Mouse (Mus musculus): ENCODE measurements around the gene Naga. TPM values are rescaled to one million over a fixed set of nuclear protein-coding genes. Genes with fewer than 3 reads are reported as not detected.

The Naga gene
- polyA plus RNA-seq, 1 experiment from 2014 or later, result 296 TPM

DNA sequence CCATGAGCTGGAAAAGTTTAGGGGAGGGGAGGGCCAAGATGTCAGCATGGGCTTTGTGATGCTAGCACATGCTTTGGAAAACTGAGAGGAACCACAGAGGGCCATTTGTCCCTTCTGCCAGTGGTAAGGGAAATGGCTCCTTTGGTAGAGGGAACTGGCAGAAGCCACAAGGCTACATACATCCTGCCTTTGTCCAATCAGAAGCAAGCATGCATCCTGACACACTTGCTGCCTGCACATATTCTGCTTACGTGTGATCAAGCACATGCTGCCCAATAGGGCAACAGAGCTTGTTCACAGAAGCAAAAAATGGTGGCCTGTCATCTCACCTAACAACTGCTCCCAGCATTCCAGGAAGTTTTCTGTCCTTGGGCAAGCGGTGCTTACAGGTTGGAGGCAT is 13.3 kb downstream of the Naga start:
- no peak overlapping the region for H3K4me2 ChIP-seq (ENCODE audit: low read depth, low read length)
- H3K4me3 ChIP-seq (ENCODE audit: low read length), result no peak overlapping the region
- H3K27ac ChIP-seq (ENCODE audit: low read length), result no peak overlapping the region
- H3K4me1 ChIP-seq (ENCODE audit: control insufficient read depth, insufficient read depth, low read length), result 0 out of 2 replicates have a peak, but pooled peaks cover 5% of the 10 kb centered on the region
- no peaks in the 10 kb centered on the region for H3K9me3 ChIP-seq (ENCODE audit: control insufficient read depth, low read length)
- 82% methylated on average over 2 of the region's 2 CpGs for WGBS
- H3K9ac ChIP-seq (ENCODE audit: low read depth, low read length), result no peak overlapping the region
- 0 out of 2 replicates have a peak, but pooled peaks cover 8% of the 10 kb centered on the region for H3K36me3 ChIP-seq (ENCODE audit: control insufficient read depth, insufficient read depth, low read length)
- no peak for ATAC-seq
- no peaks in the 10 kb centered on the region for H3K27me3 ChIP-seq (replicated peaks; ENCODE audit: control insufficient read depth, insufficient read depth, low read length)

DNA sequence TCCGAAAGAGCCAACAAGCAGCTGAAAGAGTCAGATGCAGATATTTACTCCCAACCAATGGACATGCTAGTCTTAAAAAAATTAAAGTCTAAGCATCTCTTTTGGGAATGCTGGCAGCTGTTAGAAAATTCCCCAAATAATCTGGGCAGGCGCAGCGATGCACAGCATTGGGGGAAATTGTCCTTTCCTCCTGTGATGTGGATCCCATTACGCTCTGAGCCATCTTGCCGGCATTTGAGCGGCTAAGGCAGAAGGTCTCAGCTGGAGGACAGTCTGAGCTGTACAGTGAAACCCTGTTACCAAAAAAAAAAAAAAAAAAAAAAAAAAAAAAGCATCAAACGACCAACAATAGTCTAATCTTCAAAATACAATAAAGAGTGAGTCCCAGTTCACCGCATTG is 16.5 kb downstream of the Naga start:
- no peak for ATAC-seq
- no peaks in the 10 kb centered on the region for H3K9me3 ChIP-seq (ENCODE audit: control insufficient read depth, low read length)
- H3K9ac ChIP-seq (ENCODE audit: low read depth, low read length), result no peak overlapping the region
- 72% methylated on average over 8 of the region's 8 CpGs for WGBS
- H3K27ac ChIP-seq (ENCODE audit: low read length), result no peak overlapping the region
- H3K4me2 ChIP-seq (ENCODE audit: low read depth, low read length), result no peak overlapping the region
- H3K27me3 ChIP-seq (replicated peaks; ENCODE audit: control insufficient read depth, insufficient read depth, low read length), result no peaks in the 10 kb centered on the region
- H3K4me3 ChIP-seq (ENCODE audit: low read length), result no peak overlapping the region
- no peaks in the 10 kb centered on the region for H3K36me3 ChIP-seq (ENCODE audit: control insufficient read depth, insufficient read depth, low read length)
- H3K4me1 ChIP-seq (ENCODE audit: control insufficient read depth, insufficient read depth, low read length), result 0 out of 2 replicates have a peak, but pooled peaks cover 5% of the 10 kb centered on the region

DNA sequence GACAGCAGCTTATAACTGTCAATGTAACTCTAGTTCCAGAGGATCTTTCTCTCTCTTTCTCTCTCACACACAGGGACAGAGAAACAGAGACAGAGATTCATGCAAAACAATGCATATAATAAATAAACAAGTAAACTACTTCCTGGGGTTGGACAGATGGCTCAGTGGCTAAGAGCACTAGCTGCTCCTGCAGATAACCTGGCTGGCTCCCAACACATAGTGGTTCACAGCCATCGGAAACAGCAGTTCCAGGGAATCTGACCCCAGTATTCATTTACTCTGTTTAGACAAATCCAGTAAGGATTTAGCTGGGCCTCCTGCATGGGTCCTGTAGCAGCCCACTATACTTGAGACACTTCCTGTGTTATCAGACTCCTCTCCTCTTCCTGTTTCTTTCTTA is 19.1 kb downstream of the Naga start:
- Histone ChIP-seq H3K27ac (ENCODE audit: low read length) (no peak overlapping the region), H3K4me1 (ENCODE audit: control insufficient read depth, insufficient read depth, low read length) (0 out of 2 replicates have a peak, but pooled peaks cover 5% of the 10 kb centered on the region), H3K9me3 (ENCODE audit: control insufficient read depth, low read length) (no peaks in the 10 kb centered on the region), H3K36me3 (ENCODE audit: control insufficient read depth, insufficient read depth, low read length) (no peaks in the 10 kb centered on the region), H3K4me3 (ENCODE audit: low read length) (no peak overlapping the region), H3K27me3 (replicated peaks; ENCODE audit: control insufficient read depth, insufficient read depth, low read length) (no peaks in the 10 kb centered on the region), H3K4me2 (ENCODE audit: low read depth, low read length) (no peak overlapping the region), H3K9ac (ENCODE audit: low read depth, low read length) (no peak overlapping the region)
- no peak for ATAC-seq
- WGBS, result 45% methylated on average over 1 of the region's 1 CpGs

DNA sequence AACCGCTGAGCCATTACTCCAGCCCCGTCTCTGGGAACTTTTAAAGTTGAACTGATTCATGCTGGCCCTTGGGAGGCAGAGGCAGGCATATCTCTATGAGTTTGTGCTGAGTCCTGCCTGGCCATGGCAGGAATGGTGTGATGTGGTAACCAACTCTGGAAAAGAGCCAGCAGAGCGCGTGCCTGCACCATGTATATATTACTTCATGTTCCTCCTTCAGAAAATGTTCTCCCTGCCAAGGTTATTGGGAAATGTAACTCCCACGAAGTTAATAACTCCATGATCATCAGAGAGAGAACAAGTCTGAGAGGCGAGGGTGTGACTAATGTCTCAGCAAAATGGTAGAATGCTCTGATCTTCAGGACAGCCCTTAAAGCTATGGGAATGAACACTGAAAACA is 20.9 kb downstream of the Naga start:
- no peaks in the 10 kb centered on the region for H3K36me3 ChIP-seq (ENCODE audit: control insufficient read depth, insufficient read depth, low read length)
- H3K9me3 ChIP-seq (ENCODE audit: control insufficient read depth, low read length), result no peaks in the 10 kb centered on the region
- H3K4me2 ChIP-seq (ENCODE audit: low read depth, low read length), result no peak overlapping the region
- H3K9ac ChIP-seq (ENCODE audit: low read depth, low read length), result no peak overlapping the region
- ATAC-seq, result no peak
- H3K27ac ChIP-seq (ENCODE audit: low read length), result no peak overlapping the region
- H3K4me3 ChIP-seq (ENCODE audit: low read length), result no peak overlapping the region
- 85% methylated on average over 6 of the region's 6 CpGs for WGBS
- H3K4me1 ChIP-seq (ENCODE audit: control insufficient read depth, insufficient read depth, low read length), result no peaks in the 10 kb centered on the region
- H3K27me3 ChIP-seq (replicated peaks; ENCODE audit: control insufficient read depth, insufficient read depth, low read length), result no peaks in the 10 kb centered on the region

DNA sequence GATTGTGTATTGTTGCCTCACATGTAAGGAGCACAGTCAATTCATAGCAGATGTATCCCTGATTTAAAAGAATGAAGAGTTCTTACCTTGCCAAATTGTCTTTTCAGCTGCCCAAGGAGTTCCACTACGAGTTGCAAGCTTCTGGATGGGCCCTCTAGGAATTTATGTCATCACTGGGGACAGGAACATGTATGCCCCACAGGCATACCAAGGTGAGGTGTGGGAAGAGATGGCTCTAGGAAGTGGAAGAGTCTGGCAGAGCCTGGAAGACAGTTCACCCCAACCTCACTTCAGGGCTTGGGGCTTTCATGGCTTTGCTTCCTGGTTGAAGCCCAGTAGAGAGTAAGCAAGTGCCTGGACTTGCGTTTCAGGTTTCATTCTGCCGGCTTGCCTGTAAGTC is 30.3 kb downstream of the Naga start:
- Histone ChIP-seq H3K27me3 (replicated peaks; ENCODE audit: control insufficient read depth, insufficient read depth, low read length) (no peaks in the 10 kb centered on the region), H3K36me3 (ENCODE audit: control insufficient read depth, insufficient read depth, low read length) (no peaks in the 10 kb centered on the region), H3K4me3 (ENCODE audit: low read length) (no peak overlapping the region), H3K4me2 (ENCODE audit: low read depth, low read length) (no peak overlapping the region), H3K9ac (ENCODE audit: low read depth, low read length) (no peak overlapping the region), H3K27ac (ENCODE audit: low read length) (no peak overlapping the region), H3K9me3 (ENCODE audit: control insufficient read depth, low read length) (no peaks in the 10 kb centered on the region), H3K4me1 (ENCODE audit: control insufficient read depth, insufficient read depth, low read length) (no peaks in the 10 kb centered on the region)
- ATAC-seq, result no peak
- WGBS, result 52% methylated on average over 3 of the region's 3 CpGs

DNA sequence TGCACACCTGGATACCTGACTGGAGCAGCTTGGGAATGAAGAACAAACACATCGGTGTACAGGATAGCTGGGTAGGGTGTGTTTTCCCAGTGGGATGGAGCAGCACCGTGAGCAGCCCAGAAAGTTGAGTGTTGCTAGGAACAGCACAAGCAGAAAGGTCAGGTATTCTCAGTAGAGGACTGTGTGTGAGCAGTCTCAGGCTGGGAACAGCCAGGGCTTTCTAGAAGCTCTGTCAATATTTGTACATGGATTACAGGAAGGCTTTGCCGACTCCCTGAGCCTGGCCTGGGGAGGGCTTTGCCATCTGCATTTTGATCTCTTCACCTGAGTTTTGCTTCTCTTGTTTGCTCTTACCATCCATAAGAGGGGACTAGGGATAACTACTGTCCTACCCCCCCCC is 31.6 kb downstream of the Naga start:
- Histone ChIP-seq H3K36me3 (ENCODE audit: control insufficient read depth, insufficient read depth, low read length) (no peaks in the 10 kb centered on the region), H3K27me3 (replicated peaks; ENCODE audit: control insufficient read depth, insufficient read depth, low read length) (no peaks in the 10 kb centered on the region), H3K9ac (ENCODE audit: low read depth, low read length) (no peak overlapping the region), H3K27ac (ENCODE audit: low read length) (no peak overlapping the region), H3K9me3 (ENCODE audit: control insufficient read depth, low read length) (no peaks in the 10 kb centered on the region), H3K4me2 (ENCODE audit: low read depth, low read length) (no peak overlapping the region), H3K4me3 (ENCODE audit: low read length) (no peak overlapping the region), H3K4me1 (ENCODE audit: control insufficient read depth, insufficient read depth, low read length) (no peaks in the 10 kb centered on the region)
- peak; percentile 76 for ATAC-seq
- 55% methylated on average over 3 of the region's 3 CpGs for WGBS

DNA sequence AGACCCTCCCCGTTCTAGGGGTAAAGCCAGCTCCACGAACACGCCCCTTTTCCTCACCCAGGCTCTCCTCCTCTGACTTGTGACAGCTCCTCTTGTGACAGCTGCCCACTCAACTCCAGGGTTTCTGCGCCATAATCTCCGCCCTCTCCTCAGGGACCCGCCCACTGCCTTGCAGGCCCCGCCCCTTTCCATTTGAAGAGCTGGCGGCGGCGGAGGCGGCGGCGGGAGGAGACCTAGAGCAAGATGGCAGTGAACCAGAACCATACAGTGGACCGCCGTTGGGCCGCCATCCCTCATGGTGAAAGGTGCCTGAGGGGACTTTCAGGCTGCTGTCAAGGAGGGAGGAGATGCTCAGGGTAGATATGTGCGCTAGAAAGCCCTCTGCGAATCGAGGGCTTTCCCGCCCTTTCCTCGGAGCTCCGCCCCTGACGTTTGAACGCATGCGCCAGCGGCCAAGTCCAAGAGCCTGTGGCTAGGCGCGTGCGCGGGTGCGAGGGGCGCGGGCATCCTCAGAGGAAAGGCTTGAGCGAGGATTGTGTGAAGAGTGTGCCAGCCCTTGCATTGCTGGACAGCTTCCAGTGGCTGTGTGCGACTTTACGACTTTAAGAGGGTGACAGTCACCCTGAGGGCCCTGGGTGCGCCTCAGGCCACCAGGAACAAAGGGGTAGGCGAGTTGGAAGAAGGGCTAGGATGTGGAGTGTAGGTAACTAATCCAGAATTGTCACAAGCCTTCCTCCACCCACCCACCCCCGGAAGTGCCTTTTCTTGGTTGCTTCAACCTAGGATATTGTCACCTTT is 39.8 kb downstream of the Naga start, which contains the start of gene Wbp2nl:
Gene Wbp2nl, plus strand, starts transcription at position 191 of the 798 bp plus-strand sequence.
- Histone ChIP-seq H3K9me3 (ENCODE audit: control insufficient read depth, low read length) (no peaks in the 10 kb centered on the region), H3K4me1 (ENCODE audit: control insufficient read depth, insufficient read depth, low read length) (no peaks in the 10 kb centered on the region), H3K27ac (ENCODE audit: low read length) (no peak within 1 kb of the TSS), H3K4me2 (ENCODE audit: low read depth, low read length) (no peak within 1 kb of the TSS), H3K9ac (ENCODE audit: low read depth, low read length) (no peak within 1 kb of the TSS), H3K36me3 (ENCODE audit: control insufficient read depth, insufficient read depth, low read length) (no peaks in the 10 kb centered on the region), H3K4me3 (ENCODE audit: low read length) (no peak within 1 kb of the TSS), H3K27me3 (replicated peaks; ENCODE audit: control insufficient read depth, insufficient read depth, low read length) (no peaks in the 10 kb centered on the region)
- no peak for ATAC-seq
- WGBS, result 59% methylated on average over 39 of the region's 39 CpGs

DNA sequence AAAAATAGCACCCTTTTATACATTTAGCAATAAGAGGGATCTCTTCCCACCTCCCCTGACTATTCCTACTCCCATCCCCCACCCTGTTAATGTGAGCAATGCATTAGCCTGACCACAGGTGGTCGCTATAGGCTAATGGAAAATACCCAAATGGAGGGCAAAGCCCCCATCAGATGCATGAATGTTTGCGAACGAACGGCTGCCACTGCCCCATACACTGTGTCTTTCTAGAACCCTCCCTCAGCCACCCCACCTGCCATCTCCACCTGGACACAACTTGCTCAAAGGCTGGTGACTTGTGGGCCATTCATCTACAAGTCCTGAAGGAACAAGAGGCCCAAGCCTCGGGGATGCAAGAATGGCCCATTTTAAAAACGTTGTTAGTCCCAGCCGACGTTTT is 44.7 kb downstream of the Naga start:
- H3K9ac ChIP-seq (ENCODE audit: low read depth, low read length), result no peak overlapping the region
- H3K27ac ChIP-seq (ENCODE audit: low read length), result no peak overlapping the region
- H3K27me3 ChIP-seq (replicated peaks; ENCODE audit: control insufficient read depth, insufficient read depth, low read length), result no peaks in the 10 kb centered on the region
- H3K4me1 ChIP-seq (ENCODE audit: control insufficient read depth, insufficient read depth, low read length), result peaks cover 9% of the 10 kb centered on the region
- ATAC-seq, result no peak
- H3K4me2 ChIP-seq (ENCODE audit: low read depth, low read length), result no peak overlapping the region
- H3K36me3 ChIP-seq (ENCODE audit: control insufficient read depth, insufficient read depth, low read length), result no peaks in the 10 kb centered on the region
- WGBS, result 49% methylated on average over 8 of the region's 8 CpGs
- no peaks in the 10 kb centered on the region for H3K9me3 ChIP-seq (ENCODE audit: control insufficient read depth, low read length)
- no peak overlapping the region for H3K4me3 ChIP-seq (ENCODE audit: low read length)

DNA sequence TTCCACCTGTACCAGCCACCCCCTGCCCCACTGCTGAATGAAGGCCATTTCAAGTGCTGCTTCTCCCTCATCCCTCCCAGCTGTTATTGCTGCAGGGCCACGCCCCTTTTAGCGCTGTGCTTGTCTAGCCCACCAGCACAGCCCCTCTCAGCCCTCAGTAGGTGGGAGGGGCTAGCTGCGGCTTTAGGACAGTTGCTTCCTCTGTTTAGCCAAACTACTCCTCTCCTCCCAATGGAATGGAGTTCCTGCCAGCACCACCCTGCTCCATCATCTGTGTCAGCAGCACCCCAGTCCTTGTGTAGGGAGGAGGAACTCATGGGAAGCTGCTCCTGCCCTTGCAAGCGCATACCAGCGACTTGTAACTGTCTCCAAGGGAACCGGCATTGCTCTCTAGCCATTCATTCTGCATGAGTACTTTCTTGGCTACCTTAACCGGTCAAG is 45.4 kb downstream of the Naga start:
- Histone ChIP-seq H3K4me1 (ENCODE audit: control insufficient read depth, insufficient read depth, low read length) (peaks cover 9% of the 10 kb centered on the region), H3K27me3 (replicated peaks; ENCODE audit: control insufficient read depth, insufficient read depth, low read length) (no peaks in the 10 kb centered on the region), H3K4me3 (ENCODE audit: low read length) (no peak overlapping the region), H3K36me3 (ENCODE audit: control insufficient read depth, insufficient read depth, low read length) (no peaks in the 10 kb centered on the region), H3K4me2 (ENCODE audit: low read depth, low read length) (peak overlapping the region; percentile 39), H3K9me3 (ENCODE audit: control insufficient read depth, low read length) (no peaks in the 10 kb centered on the region), H3K9ac (ENCODE audit: low read depth, low read length) (no peak overlapping the region; the same call in 1 of the 2 replicates), H3K27ac (ENCODE audit: low read length) (no peak overlapping the region; the same call in 1 of the 2 replicates)
- peak; percentile 72 for ATAC-seq
- 5% methylated on average over 7 of the region's 7 CpGs for WGBS

All from intestine, embryonic 16.5 days (tissue).